8 mouse cellular contexts compared by ENCODE assay signal in the genomic region with DNA sequence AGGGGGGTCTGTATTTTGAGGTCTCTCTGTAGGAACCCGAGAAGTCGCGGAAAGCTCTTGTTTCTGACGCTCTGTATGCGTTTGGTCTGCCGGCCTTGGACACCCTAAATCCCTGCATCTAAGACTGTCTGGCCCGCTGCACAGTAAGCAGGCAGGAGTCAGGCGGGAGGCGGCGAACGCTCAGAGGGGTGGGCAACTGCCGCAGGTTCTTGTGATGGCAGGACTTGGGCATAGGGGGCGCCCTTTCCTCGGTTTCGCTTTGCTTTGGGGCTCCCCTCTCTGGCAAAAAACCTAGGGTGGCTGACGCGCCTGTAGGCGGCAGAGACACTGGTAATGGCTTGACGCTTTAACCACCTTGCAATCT. TPM values are rescaled to one million over a fixed set of nuclear protein-coding genes. Genes with fewer than 3 reads are reported as not detected.
DNase-seq lines count a peak whose midpoint lies in the region.

No protein-coding gene starts in this region.

- no peaks in the 10 kb centered on the region for H3K9me3 ChIP-seq in embryonic facial prominence, embryonic 10.5 days
- H3K9me3 ChIP-seq in megakaryocyte, embryonic 14.5 days, result peaks cover 13% of the 10 kb centered on the region

- H3K27me3 ChIP-seq in embryonic facial prominence, embryonic 10.5 days (replicated peaks; ENCODE audit: low read depth, poor library complexity, severe bottlenecking), result peaks cover 86% of the 10 kb centered on the region
- H3K27me3 ChIP-seq in megakaryocyte, embryonic 14.5 days (replicated peaks), result peaks cover 67% of the 10 kb centered on the region

- H3K4me1 ChIP-seq in embryonic facial prominence, embryonic 10.5 days, result peaks cover 16% of the 10 kb centered on the region
- peaks cover 31% of the 10 kb centered on the region for H3K4me1 ChIP-seq in megakaryocyte, embryonic 14.5 days

- 18% methylated on average over 19 of the region's 19 CpGs for WGBS in embryonic facial prominence, embryonic 10.5 days

- intact Hi-C loops in left cerebral cortex, postnatal 25 days (cut with DNase I), result loop anchor here (2.0 to 5.0 kb wide), 6 partner anchors 50 to 330 kb away; partner anchors contain the start of gene Mtmr1

- peak overlapping the region; percentile 59 for H3K4me3 ChIP-seq in embryonic facial prominence, embryonic 10.5 days
- peak overlapping the region; percentile 89 for H3K4me3 ChIP-seq in megakaryocyte, embryonic 14.5 days (replicated peaks)

- peak overlapping the region; percentile 66 for H3K27ac ChIP-seq in embryonic facial prominence, embryonic 10.5 days (replicated peaks)

- no peaks in the 10 kb centered on the region for H3K36me3 ChIP-seq in embryonic facial prominence, embryonic 10.5 days (replicated peaks)
- no peaks in the 10 kb centered on the region for H3K36me3 ChIP-seq in megakaryocyte, embryonic 14.5 days (replicated peaks; ENCODE audit: low read length)

- peak; percentile 84 to 89 for DNase-seq in adrenal gland, postnatal 36 days
- DNase-seq in embryonic facial prominence, embryonic 10.5 days (ENCODE audit: low spot score), result peak; percentile 74
- peak; percentile 97 for DNase-seq in heart, adult 11 months
- peak; percentile 33 for DNase-seq in kidney, adult 11 months
- DNase-seq in left cerebral cortex, postnatal 25 days (ENCODE audit: low spot score in 2 of 2), result peak; percentile 71 to 79
- DNase-seq in right cerebral cortex, postnatal 25 days, result peak; percentile 73
- DNase-seq in adipocyte (ENCODE audit: low spot score), result no peak

RNA-seq across cellular contexts. Expression of gene Mamld1, which starts 2.0 kb away (rescaled TPM):
- total RNA-seq in adrenal gland, postnatal 36 days (2021), result 10 to 100 TPM; 15.3 to 19.3 TPM
- polyA plus RNA-seq in embryonic facial prominence, embryonic 10.5 days (2016; fragmentation: Nextera tagmentation; extraction: Ambion mirVana), result 1.3 and 1.5 TPM in 2 replicates
- total RNA-seq in left cerebral cortex, postnatal 25 days (2021), result 10 to 100 TPM; 31.8 to 35.2 TPM
- polyA plus RNA-seq in megakaryocyte, embryonic 14.5 days (2012; ENCODE audit: insufficient read depth, low replicate concordance), result not detected in 2 replicates
